Mouse (Mus musculus): ENCODE data around the gene Adh6a.

DNA sequence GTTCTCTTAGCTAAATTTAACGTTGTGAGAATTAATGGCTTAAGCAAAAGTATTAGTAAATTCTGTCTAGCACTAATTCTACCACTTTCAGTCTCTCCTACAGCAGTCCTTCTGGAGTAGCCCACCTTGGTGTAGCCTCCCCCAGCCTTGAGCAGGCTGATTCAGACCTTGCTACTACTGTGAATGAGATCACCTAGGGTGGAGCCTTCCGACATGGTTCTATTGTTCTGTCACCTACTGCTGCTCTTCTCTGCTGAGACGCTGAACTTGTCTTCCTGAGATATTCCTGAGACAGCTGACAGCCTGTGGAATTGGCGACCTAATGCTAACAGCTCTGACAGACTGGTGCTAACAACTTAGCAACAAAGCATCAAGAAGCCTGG, 8.6 kb upstream of the Adh6a start:
- TF ChIP-seq HCFC1 (IDR thresholded peaks at IDR 0.05; ENCODE audit: low read depth, low read length) (no peak), CTCF (IDR thresholded peaks at IDR 0.05 in 2 of 3, conservative IDR thresholded peaks at IDR 0.05 in 1 of 3; ENCODE audit: control insufficient read depth in 1 of 3, insufficient read depth in 1 of 3, low read depth in 2 of 3, low read length in 3 of 3, poor library complexity in 1 of 3, severe bottlenecking in 1 of 3) (no peak), TBP (IDR thresholded peaks at IDR 0.05; ENCODE audit: low read depth, low read length) (no peak), GATA1 (IDR thresholded peaks at IDR 0.05; ENCODE audit: low read depth, low read length) (no peak), EP300 (IDR thresholded peaks at IDR 0.05; ENCODE audit: low read depth in 1 of 2, low read length in 2 of 2) (no peak)
